Mouse (Mus musculus) liver, adult 2 months (tissue): Measurements from ENCODE around the gene Zfp704.

ENCODE experiments used
- CTCF ChIP-seq: fragments of 200-500 bp; IDR thresholded peaks from 2 replicates; pipeline ENCODE4 v1.5.1; 2011; ENCODE audit warnings: low read depth, low read length, control low read depth
- POLR2A ChIP-seq: fragments of 200-500 bp; IDR thresholded peaks from 2 replicates; pipeline ENCODE4 v1.6.1; 2011; ENCODE audit warnings: low read length, control low read depth; ENCODE audit not compliant: insufficient read depth; ENCODE audit errors: extremely low read depth

DNA sequence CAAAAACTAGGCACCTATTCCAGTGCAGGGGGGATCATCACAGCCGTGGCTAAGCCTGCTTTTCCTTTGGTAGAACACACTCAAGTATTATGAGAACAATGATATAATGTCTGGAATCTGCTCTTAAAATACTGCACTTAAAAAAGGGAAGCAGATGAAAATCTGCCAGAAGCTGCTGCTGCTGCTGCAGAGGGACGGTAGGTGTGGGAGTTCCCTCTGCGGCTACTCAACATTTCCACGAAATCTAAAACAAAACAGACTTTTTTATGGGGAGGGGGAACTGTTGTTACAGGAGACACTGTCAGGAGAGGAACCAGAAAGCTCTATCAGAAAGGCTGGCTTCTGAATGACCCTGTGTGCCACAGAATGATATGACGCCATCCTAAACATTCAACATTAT, 110.4 kb downstream of the Zfp704 start:
- TF ChIP-seq POLR2A (no peak), CTCF (no peak)
